ENCODE assay signal across 23 mouse cellular contexts in the genomic region with DNA sequence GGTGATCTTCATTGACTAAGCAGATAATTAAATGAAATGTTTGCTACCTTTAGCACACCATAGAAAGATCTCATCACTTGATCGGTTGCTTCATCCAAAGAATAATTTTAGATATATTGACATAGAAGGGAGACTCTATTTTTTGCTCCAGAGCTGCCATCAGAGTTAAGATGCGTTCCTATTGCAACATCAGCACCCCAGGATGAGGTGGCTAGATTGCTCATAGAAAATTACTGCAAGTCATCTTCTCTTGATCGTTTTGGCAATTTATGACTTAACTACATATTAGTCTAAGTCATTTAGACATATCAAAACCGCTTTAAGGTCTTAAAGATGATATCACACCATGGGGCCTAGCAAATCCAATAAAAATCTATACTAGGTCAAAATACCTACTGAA.
DNase-seq lines count a peak whose midpoint lies in the region; ATAC-seq and TF ChIP-seq lines count a peak whose summit lies in the region.
"Had no signal": no experiment of that assay in that cellular context is flagged by ENCODE, and none has a peak within 500 bp of the region (broad histone marks: within the 10 kb centered on the region; RNA-seq: fewer than 3 reads in every experiment).

No protein-coding gene starts in this region.

- H3K4me1 ChIP-seq in hindbrain, embryonic 16.5 days (ENCODE audit: control insufficient read depth, insufficient read depth, low read depth, low read length): no peaks in the 10 kb centered on the region

- no peak overlapping the region for H3K4me2 ChIP-seq in myocyte (ENCODE audit: low read depth)
- no peak overlapping the region for H3K4me2 ChIP-seq in hindbrain, embryonic 16.5 days (ENCODE audit: low read length)

- TF ChIP-seq POLR2A in myocyte (IDR thresholded peaks at IDR 0.05; ENCODE audit: insufficient read length, low read depth): no peak

- H3K9me3 ChIP-seq in hindbrain, embryonic 16.5 days (ENCODE audit: control insufficient read depth, low read length): no peaks in the 10 kb centered on the region
- H3K9me3 ChIP-seq: G1E had no signal

- no peak for ATAC-seq in erythroid progenitor cell, adult 5-6 weeks (replicated peaks; ENCODE audit: low FRiP score, poor library complexity, severe bottlenecking)
- ATAC-seq in hindbrain, embryonic 16.5 days: no peak
- ATAC-seq: activated CD4-positive, CD25-positive, alpha-beta regulatory T cell, adult 4 months; CD4-positive, CD25-positive, alpha-beta regulatory T cell, adult 4 months; Patski had no signal

- H3K79me3 ChIP-seq in C2C12 (ENCODE audit: low read depth): no peaks in the 10 kb centered on the region

- H3K79me2 ChIP-seq in C2C12 (ENCODE audit: control insufficient read depth, insufficient read depth): no peaks in the 10 kb centered on the region
- no peaks in the 10 kb centered on the region for H3K79me2 ChIP-seq in myocyte (ENCODE audit: control insufficient read depth, insufficient read depth)

- no peak overlapping the region for H3K4me3 ChIP-seq in C2C12 (ENCODE audit: insufficient read depth, poor library complexity, severe bottlenecking)
- H3K4me3 ChIP-seq in myocyte: no peak overlapping the region
- H3K4me3 ChIP-seq in hindbrain, embryonic 16.5 days (ENCODE audit: low read length): no peak overlapping the region

- no peak for TF ChIP-seq CTCF in C2C12 (IDR thresholded peaks at IDR 0.05; ENCODE audit: control insufficient read depth, insufficient read depth, insufficient read length)

- no peak overlapping the region for H3K9ac ChIP-seq in hindbrain, embryonic 16.5 days (ENCODE audit: low read depth, low read length)

- peak; percentile 1 for DNase-seq in 416B (ENCODE audit: low read depth)
- no peak for DNase-seq in kidney, postnatal 10 days
- DNase-seq: adrenal gland, adult 2 months; adrenal gland, adult 8-10 months; adrenal gland, postnatal 10 days; adrenal gland, postnatal 14 days; adrenal gland, postnatal 25 days; adrenal gland, postnatal 36 days; B cell, adult 2 months; cerebellum, adult 11 months; cerebellum, adult 11-12 months; cerebellum, adult 18-20 months; cerebellum, adult 2 months; cerebellum, adult 8-10 months had no signal

- 93% methylated on average over 4 of the region's 4 CpGs for WGBS in hindbrain, embryonic 16.5 days

- H3K27me3 ChIP-seq in C2C12 (ENCODE audit: control insufficient read depth, insufficient read depth, insufficient read length) (no peaks in the 10 kb centered on the region), myocyte (ENCODE audit: control insufficient read depth, insufficient read depth, insufficient read length) (no peaks in the 10 kb centered on the region)
- H3K27me3 ChIP-seq in hindbrain, embryonic 16.5 days (replicated peaks; ENCODE audit: control insufficient read depth, insufficient read depth, low read length): no peaks in the 10 kb centered on the region
- H3K27me3 ChIP-seq: CH12.LX, Patski had no signal

- no peak overlapping the region for H3K27ac ChIP-seq in hindbrain, embryonic 16.5 days (ENCODE audit: low read depth, low read length)

- no peaks in the 10 kb centered on the region for H3K36me3 ChIP-seq in C2C12 (ENCODE audit: control insufficient read depth, insufficient read depth)
- H3K36me3 ChIP-seq in myocyte (ENCODE audit: control insufficient read depth, insufficient read depth): no peaks in the 10 kb centered on the region
- no peaks in the 10 kb centered on the region for H3K36me3 ChIP-seq in hindbrain, embryonic 16.5 days (ENCODE audit: control insufficient read depth, insufficient read depth, low read length)
- H3K36me3 ChIP-seq: G1E had no signal

- H3ac ChIP-seq in C2C12 (ENCODE audit: control insufficient read depth, insufficient read length, low read depth) (no peak overlapping the region), myocyte (ENCODE audit: control insufficient read depth, insufficient read length) (no peak overlapping the region)

TF ChIP-seq in C2C12, 6 proteins besides CTCF, POLR2A, EP300 and RAD21:
- TF ChIP-seq MYOD1 (IDR thresholded peaks at IDR 0.05; ENCODE audit: control insufficient read depth, insufficient read length, low read depth) (no peak), FOSL1 (IDR thresholded peaks at IDR 0.05; ENCODE audit: insufficient read depth, low read length, poor library complexity, severe bottlenecking) (no peak), USF1 (IDR thresholded peaks at IDR 0.05; ENCODE audit: low read depth) (no peak), MYOG (IDR thresholded peaks at IDR 0.05; ENCODE audit: control insufficient read depth, extremely low read depth, insufficient read length) (no peak), CEBPB (IDR thresholded peaks at IDR 0.05; ENCODE audit: low read depth) (peak; percentile 89), MAX (IDR thresholded peaks at IDR 0.05) (no peak)

TF ChIP-seq in myocyte, 11 proteins besides CTCF, POLR2A, EP300 and RAD21:
- TF ChIP-seq MAX (IDR thresholded peaks at IDR 0.05; ENCODE audit: low read depth): no peak
- TF ChIP-seq MYOG (IDR thresholded peaks at IDR 0.05; ENCODE audit: control insufficient read depth in 1 of 3, insufficient read depth in 1 of 3, insufficient read length in 2 of 3, low read depth in 2 of 3): no peak
- TF ChIP-seq E2F4 (IDR thresholded peaks at IDR 0.05; ENCODE audit: insufficient read depth): no peak
- no peak for TF ChIP-seq TCF3 (IDR thresholded peaks at IDR 0.05; ENCODE audit: insufficient read length, low read depth)
- TF ChIP-seq CEBPB (IDR thresholded peaks at IDR 0.05; ENCODE audit: insufficient read depth, poor library complexity, severe bottlenecking): peak; percentile 59; the same call in 1 of the 2 replicates
- no peak for TF ChIP-seq POLR2AphosphoS2 (IDR thresholded peaks at IDR 0.05; ENCODE audit: insufficient read length, low read depth)
